Mouse (Mus musculus) neural tube, embryonic 14.5 days (tissue): ENCODE measurements around the gene Myadml2. TPM values are rescaled to one million over a fixed set of nuclear protein-coding genes. Genes with fewer than 3 reads are reported as not detected.

ENCODE experiments used
- ATAC-seq: fragments of 200-750 bp; cut with Nextera tagmentation; 2 replicates; pipeline ENCODE4 v1.8.0; 2017; ENCODE audit warnings: low read depth, mild to moderate bottlenecking, moderate TSS enrichment, moderate library complexity
- H3K27ac ChIP-seq: fragments of 300-500 bp; sonication (generic); 2 replicates; pipeline ENCODE4 v1.5.1; 2014; ENCODE audit warnings: low read depth, mild to moderate bottlenecking, control low read depth, low read length, moderate library complexity, mixed read lengths
- H3K27me3 ChIP-seq: fragments of 300-500 bp; sonication (generic); 2 replicates; pipeline ENCODE4 v1.6.1; 2014; ENCODE audit warnings: low read length; ENCODE audit not compliant: control insufficient read depth, insufficient read depth
- H3K36me3 ChIP-seq: fragments of 300-500 bp; sonication (generic); 2 replicates; pipeline ENCODE4 v1.6.1; 2014; ENCODE audit warnings: low read length, mixed read lengths; ENCODE audit not compliant: control insufficient read depth, insufficient read depth
- H3K4me1 ChIP-seq: fragments of 300-500 bp; sonication (generic); 2 replicates; pipeline ENCODE4 v1.6.1; 2014; ENCODE audit warnings: low read length; ENCODE audit not compliant: control insufficient read depth, insufficient read depth
- H3K4me2 ChIP-seq: fragments of 300-500 bp; sonication (generic); 2 replicates; pipeline ENCODE4 v1.6.1; 2014; ENCODE audit warnings: mild to moderate bottlenecking, low read depth, low read length, control low read depth
- H3K4me3 ChIP-seq: fragments of 300-500 bp; sonication (generic); 2 replicates; pipeline ENCODE4 v1.5.1; 2014; ENCODE audit warnings: low read depth, low read length, control low read depth, mixed read lengths
- H3K9ac ChIP-seq: fragments of 300-500 bp; sonication (generic); replicated peaks from 2 replicates; pipeline ENCODE4 v1.6.1; 2014; ENCODE audit warnings: low read depth, mild to moderate bottlenecking, control low read depth, low read length, mixed read lengths
- H3K9me3 ChIP-seq: fragments of 300-500 bp; sonication (generic); 2 replicates; pipeline ENCODE4 v1.6.1; 2016; ENCODE audit warnings: low read length; ENCODE audit not compliant: control insufficient read depth
- WGBS: fragments of 180-500 bp; shearing (Covaris S2); extraction: QIAGEN DNeasy Blood & Tissue Kit; methylation state at CpG from one replicate; pipeline ENCODE4 v1.1.7; 2014; 5-methylcytosine and 5-hydroxymethylcytosine counted together
- polyA plus RNA-seq: library from polyadenylated mRNA; unstranded; fragments of >200 nt; fragmentation: Nextera tagmentation; extraction: Ambion mirVana; gene quantifications from 2 replicates; pipeline ENCODE4 v1.2.1, GENCODE M21; 2014

Myadml2 gene
- polyA plus RNA-seq, 1 experiment from 2014 or later = 2.5 TPM

GRCm38 (mm10) chr11:120618619-120619535 lies 29.1 kb downstream of the Myadml2 start:
- Histone ChIP-seq H3K4me3 (no peak overlapping the region), H3K4me2 (no peak overlapping the region), H3K27me3 (no peaks in the 10 kb centered on the region), H3K4me1 (peaks cover 14% of the 10 kb centered on the region), H3K9ac (no peak overlapping the region), H3K27ac (no peak overlapping the region), H3K36me3 (peaks cover 21% of the 10 kb centered on the region; the same call in 1 of the 2 replicates), H3K9me3 (no peaks in the 10 kb centered on the region)
- no peak for ATAC-seq
- WGBS = 95% methylated on average over 25 of the region's 25 CpGs

GRCm38 (mm10) chr11:120617519-120618112 lies 30.3 kb downstream of the Myadml2 start, which contains the start of gene Pcyt2:
TSS of gene Pcyt2 (minus strand) at chr11:120617936.
- peak within 1 kb of the TSS; percentile 72 for H3K4me3 ChIP-seq
- H3K4me2 ChIP-seq = peak within 1 kb of the TSS; percentile 82
- peaks cover 25% of the 10 kb centered on the region for H3K36me3 ChIP-seq
- H3K4me1 ChIP-seq = peaks cover 12% of the 10 kb centered on the region
- ATAC-seq = peak; percentile 96
- peak within 1 kb of the TSS; percentile 78 for H3K27ac ChIP-seq
- H3K27me3 ChIP-seq = no peaks in the 10 kb centered on the region
- WGBS = under 1% methylated on average over 53 of the region's 56 CpGs
- peak within 1 kb of the TSS; percentile 74 for H3K9ac ChIP-seq
- no peaks in the 10 kb centered on the region for H3K9me3 ChIP-seq

- H3K4me1 ChIP-seq = peaks cover 12% of the 10 kb centered on the region
- H3K9me3 ChIP-seq = no peaks in the 10 kb centered on the region
- no peak overlapping the region; the same call in 1 of the 2 replicates for H3K27ac ChIP-seq
- peak overlapping the region; percentile 82 for H3K4me2 ChIP-seq
- H3K4me3 ChIP-seq = peak overlapping the region; percentile 72
- H3K9ac ChIP-seq = peak overlapping the region; percentile 74
- WGBS = 54% methylated on average over 4 of the region's 4 CpGs
- ATAC-seq = no peak
- peaks cover 34% of the 10 kb centered on the region for H3K36me3 ChIP-seq
- H3K27me3 ChIP-seq = no peaks in the 10 kb centered on the region
Observed at GRCm38 (mm10) chr11:120616617-120617294, 31.2 kb downstream of the Myadml2 start.

- no peak overlapping the region for H3K9ac ChIP-seq
- no peak for ATAC-seq
- 92% methylated on average over 11 of the region's 11 CpGs for WGBS
- H3K9me3 ChIP-seq = no peaks in the 10 kb centered on the region
- peak overlapping the region; percentile 18; the same call in 1 of the 2 replicates for H3K4me2 ChIP-seq
- H3K27ac ChIP-seq = no peak overlapping the region
- no peaks in the 10 kb centered on the region for H3K27me3 ChIP-seq
- no peak overlapping the region for H3K4me3 ChIP-seq
- peaks cover 40% of the 10 kb centered on the region for H3K36me3 ChIP-seq
- H3K4me1 ChIP-seq = peaks cover 12% of the 10 kb centered on the region
Observed at GRCm38 (mm10) chr11:120615606-120616203, 32.3 kb downstream of the Myadml2 start.

GRCm38 (mm10) chr11:120615167-120615566 lies 32.8 kb downstream of the Myadml2 start:
- 87% methylated on average over 6 of the region's 6 CpGs for WGBS
- Histone ChIP-seq H3K4me3 (no peak overlapping the region), H3K4me2 (no peak overlapping the region), H3K4me1 (peaks cover 12% of the 10 kb centered on the region), H3K27ac (no peak overlapping the region), H3K9ac (no peak overlapping the region), H3K27me3 (no peaks in the 10 kb centered on the region), H3K9me3 (no peaks in the 10 kb centered on the region), H3K36me3 (peaks cover 37% of the 10 kb centered on the region)
- ATAC-seq = no peak

GRCm38 (mm10) chr11:120613976-120614375 lies 34.0 kb downstream of the Myadml2 start:
- H3K4me3 ChIP-seq = no peak overlapping the region
- H3K4me2 ChIP-seq = no peak overlapping the region
- peaks cover 12% of the 10 kb centered on the region for H3K4me1 ChIP-seq
- 64% methylated on average over 8 of the region's 8 CpGs for WGBS
- 0 out of 2 replicates have a peak, but pooled peaks cover 1% of the 10 kb centered on the region for H3K27me3 ChIP-seq
- H3K9me3 ChIP-seq = no peaks in the 10 kb centered on the region
- no peak for ATAC-seq
- H3K9ac ChIP-seq = no peak overlapping the region
- H3K36me3 ChIP-seq = peaks cover 34% of the 10 kb centered on the region
- H3K27ac ChIP-seq = no peak overlapping the region

- no peak overlapping the region for H3K9ac ChIP-seq
- H3K9me3 ChIP-seq = no peaks in the 10 kb centered on the region
- no peak overlapping the region for H3K4me3 ChIP-seq
- H3K4me1 ChIP-seq = peaks cover 15% of the 10 kb centered on the region
- no peak overlapping the region for H3K4me2 ChIP-seq
- peaks cover 29% of the 10 kb centered on the region for H3K36me3 ChIP-seq
- 85% methylated on average over 10 of the region's 10 CpGs for WGBS
- 0 out of 2 replicates have a peak, but pooled peaks cover 3% of the 10 kb centered on the region for H3K27me3 ChIP-seq
- no peak overlapping the region for H3K27ac ChIP-seq
- no peak for ATAC-seq
Observed at GRCm38 (mm10) chr11:120613481-120613972, 34.4 kb downstream of the Myadml2 start.

- no peak overlapping the region for H3K4me2 ChIP-seq
- ATAC-seq = peak; percentile 24; the same call in 1 of the 2 replicates
- H3K27ac ChIP-seq = no peak overlapping the region
- peaks cover 20% of the 10 kb centered on the region for H3K4me1 ChIP-seq
- H3K9ac ChIP-seq = no peak overlapping the region
- peaks cover 28% of the 10 kb centered on the region for H3K36me3 ChIP-seq
- 51% methylated on average over 6 of the region's 6 CpGs for WGBS
- no peak overlapping the region for H3K4me3 ChIP-seq
- no peaks in the 10 kb centered on the region for H3K9me3 ChIP-seq
- H3K27me3 ChIP-seq = 0 out of 2 replicates have a peak, but pooled peaks cover 3% of the 10 kb centered on the region
Observed at GRCm38 (mm10) chr11:120612763-120613162, 35.2 kb downstream of the Myadml2 start.
